Mouse (Mus musculus): ENCODE data around the gene Gm33543. TPM values are rescaled to one million over a fixed set of nuclear protein-coding genes. Genes with fewer than 3 reads are reported as not detected.

Gene Gm33543
- polyA plus RNA-seq (2014; fragmentation: Illumina TruSeq; extraction: RNeasy Lipid Tissue Mini Kit (QIAGEN cat#74804); ENCODE audit: low read depth, low replicate concordance): 5.6 TPM

GRCm38 (mm10) chr10:95842789-95843637 lies at the start of gene Gm33543:
Gene Gm33543 (minus strand): TSS chr10:95842930.

Other genes with a start within 250 kb of the Gm33543 start
- not detected for gene Anapc15-ps, start 169.5 kb downstream of the Gm33543 start, polyA plus RNA-seq (2014; fragmentation: Illumina TruSeq; extraction: RNeasy Lipid Tissue Mini Kit (QIAGEN cat#74804); ENCODE audit: low read depth, low replicate concordance)
- gene Eea1, start 97.7 kb upstream of the Gm33543 start, polyA plus RNA-seq (2014; fragmentation: Illumina TruSeq; extraction: RNeasy Lipid Tissue Mini Kit (QIAGEN cat#74804); ENCODE audit: low read depth, low replicate concordance): 73.9 TPM

All from kidney, adult 10 weeks (tissue).